Mouse (Mus musculus): ENCODE measurements at regions not wholly inside any gene's neighbourhood (a gene's known extent, or its start where the extent isn't known, plus 50 kb on each side); places are given as distances from the start of the nearest gene placed in this dataset.

DNA sequence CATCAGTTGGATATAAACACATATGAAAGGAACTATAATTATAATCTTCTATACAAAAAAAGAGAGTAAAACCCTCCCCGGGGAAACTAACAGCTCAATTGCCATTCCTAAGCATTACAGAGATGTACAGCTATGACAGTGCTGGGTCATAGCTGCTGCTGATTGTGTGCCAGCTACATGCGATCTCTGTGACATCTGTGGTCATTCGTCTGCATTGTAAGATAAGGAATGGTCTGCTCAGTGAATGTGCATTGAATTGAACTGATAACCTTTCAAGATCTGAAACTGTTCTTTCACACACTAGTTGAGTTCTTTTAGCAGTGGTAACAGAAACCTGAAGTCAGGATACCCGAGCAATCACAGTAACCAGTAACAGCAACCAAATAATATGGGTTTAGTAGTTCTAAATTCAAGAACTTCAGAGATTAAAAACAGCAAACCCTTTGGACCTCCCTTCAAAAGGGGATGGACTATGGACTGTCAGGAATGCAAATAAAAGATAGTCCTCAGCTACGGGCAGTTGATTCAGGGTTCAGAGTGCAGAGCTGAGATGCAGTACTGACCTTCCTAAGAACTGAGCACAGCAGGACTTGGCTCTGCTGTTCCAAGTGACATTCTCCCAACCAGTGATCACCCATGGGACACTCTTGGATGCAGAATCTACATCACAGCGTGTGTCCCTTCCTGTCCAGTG lies 295.7 kb downstream of the Cd47 start:
- DNase-seq: no peak

DNA sequence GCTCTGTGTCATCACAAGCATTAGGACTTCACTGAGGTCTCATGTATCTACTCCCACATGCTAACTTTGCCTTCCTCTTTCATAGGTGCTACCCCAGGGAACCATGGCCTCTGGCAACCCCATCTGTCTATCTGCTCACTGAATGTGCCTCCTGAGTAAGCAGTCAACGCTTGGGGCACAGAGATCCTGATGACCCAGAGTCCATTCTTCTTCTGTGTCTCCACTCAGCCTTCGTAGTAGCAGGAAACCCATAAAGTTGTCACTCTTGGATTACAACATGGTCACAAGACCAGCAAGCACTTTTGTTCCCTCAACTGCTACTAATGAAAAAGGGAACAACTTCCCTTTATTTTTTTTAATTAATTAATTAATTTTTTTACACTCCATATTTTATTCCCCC lies 296.2 kb downstream of the Cd47 start:
- no peak for DNase-seq

GRCm38 (mm10) chr16:50103340-50103739 lies 303.0 kb downstream of the Cd47 start:
- no peak for DNase-seq

DNA sequence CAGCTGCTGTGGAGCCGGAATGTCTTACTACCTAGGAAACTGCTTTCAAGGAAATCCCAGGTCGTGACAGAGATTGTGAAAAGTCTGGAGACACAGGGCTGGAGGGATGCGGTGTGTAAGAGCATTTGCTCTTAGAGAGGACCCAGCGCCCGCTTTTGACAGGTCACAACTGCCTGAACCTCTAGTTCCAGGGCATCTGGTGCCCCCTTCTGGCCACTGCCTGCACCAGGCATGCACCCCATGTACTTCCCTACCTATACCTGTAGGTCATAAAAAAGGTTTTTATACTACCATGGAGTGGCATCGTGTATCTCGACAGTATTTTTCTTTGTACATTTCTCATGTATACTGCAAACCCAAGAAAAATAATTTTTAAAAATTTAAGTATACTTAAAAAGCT lies 314.0 kb downstream of the Bbx start:
- DNase-seq: peak; percentile 38 to 50

DNA sequence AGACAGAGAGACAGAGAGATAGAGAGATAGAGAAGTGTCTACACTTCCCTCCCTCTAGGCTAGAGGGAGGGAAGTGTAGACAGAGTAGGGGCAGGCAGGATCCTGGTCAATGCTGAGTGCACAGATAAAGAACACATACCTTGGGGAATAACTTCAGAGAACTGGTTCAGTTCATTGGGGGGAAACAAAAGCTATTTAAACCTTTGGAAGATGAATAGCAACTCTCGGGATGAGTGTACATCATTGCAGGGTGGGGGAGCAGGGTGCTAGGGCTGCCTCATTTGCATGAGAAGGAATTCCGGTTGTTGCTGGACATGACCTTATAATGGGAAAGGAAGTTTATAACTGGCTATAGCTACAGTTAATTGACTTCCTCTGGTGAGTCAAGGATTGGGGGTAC lies 309.7 kb downstream of the Bbx start:
- DNase-seq: no peak

- no peak for DNase-seq
Measured at GRCm38 (mm10) chr16:50124646-50125045, 307.5 kb downstream of the Bbx start.

DNA sequence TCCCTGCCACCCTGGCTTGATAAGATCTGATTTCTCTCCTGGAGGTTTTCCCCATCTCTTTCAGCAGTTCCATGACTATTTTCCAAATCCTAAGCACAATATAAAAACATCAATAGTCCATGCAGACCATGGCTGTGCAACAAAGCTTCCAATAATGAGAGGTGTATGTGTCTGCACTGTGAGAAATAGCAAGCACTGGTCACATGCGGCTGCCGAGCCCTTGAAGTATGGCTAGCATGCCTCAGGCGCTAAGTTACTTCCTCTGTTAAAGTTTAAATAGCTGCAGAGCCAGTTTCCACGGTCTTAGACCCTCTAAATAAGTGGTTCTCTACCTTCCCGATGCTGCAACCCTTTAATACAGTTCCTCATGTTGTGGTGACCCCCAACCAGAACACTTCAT lies 306.6 kb downstream of the Bbx start:
- no peak for DNase-seq

GRCm38 (mm10) chr16:50131406-50131805 lies 300.8 kb downstream of the Bbx start:
- no peak for DNase-seq

Measured in thymus, postnatal 36 days (tissue).